Mouse (Mus musculus) neural tube, embryonic 14.5 days (tissue): ENCODE measurements at regions not wholly inside any gene's neighbourhood (a gene's known extent, or its start where the extent isn't known, plus 50 kb on each side); places are given as distances from the start of the nearest gene placed in this dataset.

Source experiments
- ATAC-seq: fragments of 200-750 bp; cut with Nextera tagmentation; 2 replicates; pipeline ENCODE4 v1.8.0; 2017; ENCODE audit warnings: low read depth, mild to moderate bottlenecking, moderate TSS enrichment, moderate library complexity
- H3K27ac ChIP-seq: fragments of 300-500 bp; sonication (generic); 2 replicates; pipeline ENCODE4 v1.5.1; 2014; ENCODE audit warnings: low read depth, mild to moderate bottlenecking, control low read depth, low read length, moderate library complexity, mixed read lengths
- H3K27me3 ChIP-seq: fragments of 300-500 bp; sonication (generic); 2 replicates; pipeline ENCODE4 v1.6.1; 2014; ENCODE audit warnings: low read length; ENCODE audit not compliant: control insufficient read depth, insufficient read depth
- H3K36me3 ChIP-seq: fragments of 300-500 bp; sonication (generic); 2 replicates; pipeline ENCODE4 v1.6.1; 2014; ENCODE audit warnings: low read length, mixed read lengths; ENCODE audit not compliant: control insufficient read depth, insufficient read depth
- H3K4me1 ChIP-seq: fragments of 300-500 bp; sonication (generic); 2 replicates; pipeline ENCODE4 v1.6.1; 2014; ENCODE audit warnings: low read length; ENCODE audit not compliant: control insufficient read depth, insufficient read depth
- H3K4me2 ChIP-seq: fragments of 300-500 bp; sonication (generic); 2 replicates; pipeline ENCODE4 v1.6.1; 2014; ENCODE audit warnings: mild to moderate bottlenecking, low read depth, low read length, control low read depth
- H3K4me3 ChIP-seq: fragments of 300-500 bp; sonication (generic); 2 replicates; pipeline ENCODE4 v1.5.1; 2014; ENCODE audit warnings: low read depth, low read length, control low read depth, mixed read lengths
- H3K9ac ChIP-seq: fragments of 300-500 bp; sonication (generic); replicated peaks from 2 replicates; pipeline ENCODE4 v1.6.1; 2014; ENCODE audit warnings: low read depth, mild to moderate bottlenecking, control low read depth, low read length, mixed read lengths
- H3K9me3 ChIP-seq: fragments of 300-500 bp; sonication (generic); 2 replicates; pipeline ENCODE4 v1.6.1; 2016; ENCODE audit warnings: low read length; ENCODE audit not compliant: control insufficient read depth
- WGBS: fragments of 180-500 bp; shearing (Covaris S2); extraction: QIAGEN DNeasy Blood & Tissue Kit; methylation state at CpG from one replicate; pipeline ENCODE4 v1.1.7; 2014; 5-methylcytosine and 5-hydroxymethylcytosine counted together

DNA sequence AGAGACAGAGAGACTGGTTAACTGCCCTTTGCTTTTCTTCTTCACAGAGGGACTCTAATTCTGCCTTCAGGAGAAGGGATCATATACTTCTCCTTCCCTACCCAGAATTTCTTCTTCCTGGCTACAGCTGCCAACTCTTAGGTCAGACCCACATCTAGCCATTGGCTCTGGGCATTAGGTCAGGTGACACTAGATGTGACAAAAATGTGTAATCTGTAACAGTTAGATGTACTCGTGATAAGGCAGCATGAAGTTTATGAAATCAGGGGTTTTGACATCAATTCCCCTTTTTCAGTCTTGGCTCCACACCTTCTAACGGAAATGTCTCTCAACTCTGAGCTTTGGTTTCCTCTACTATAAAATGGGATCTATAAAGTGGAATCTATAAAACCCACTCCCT, 428.4 kb downstream of the Bmper start:
- ATAC-seq: no peak
- H3K4me3 ChIP-seq: no peak overlapping the region
- H3K4me2 ChIP-seq: no peak overlapping the region
- no peak overlapping the region for H3K9ac ChIP-seq
- no peak overlapping the region for H3K27ac ChIP-seq
- H3K9me3 ChIP-seq: no peaks in the 10 kb centered on the region
- no peaks in the 10 kb centered on the region for H3K36me3 ChIP-seq
- WGBS: 85% methylated on average over 2 of the region's 2 CpGs
- no peaks in the 10 kb centered on the region for H3K27me3 ChIP-seq
- no peaks in the 10 kb centered on the region for H3K4me1 ChIP-seq

DNA sequence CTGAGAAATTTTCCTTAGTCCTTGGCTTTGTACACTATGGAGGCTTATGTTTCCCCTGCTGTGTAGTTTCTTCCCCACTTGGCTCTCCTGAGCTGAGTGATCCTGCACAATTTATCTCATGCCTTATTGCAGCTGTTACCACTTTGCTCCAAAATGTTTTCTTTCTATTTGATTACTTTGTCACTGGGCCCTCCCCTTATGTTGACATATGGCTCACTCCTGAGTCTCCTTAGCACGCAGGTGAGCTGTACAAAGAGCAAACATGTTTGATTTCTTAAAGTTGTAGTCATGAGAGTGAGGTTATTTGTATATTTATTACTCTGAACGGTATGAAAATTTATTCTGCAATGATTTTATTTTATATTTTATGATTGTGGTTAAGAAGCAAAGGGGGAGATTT, 430.2 kb downstream of the Bmper start:
- 63% methylated on average over 2 of the region's 2 CpGs for WGBS
- H3K4me3 ChIP-seq: no peak overlapping the region
- no peaks in the 10 kb centered on the region for H3K27me3 ChIP-seq
- no peaks in the 10 kb centered on the region for H3K36me3 ChIP-seq
- no peak overlapping the region for H3K9ac ChIP-seq
- H3K4me1 ChIP-seq: no peaks in the 10 kb centered on the region
- no peak overlapping the region for H3K4me2 ChIP-seq
- no peaks in the 10 kb centered on the region for H3K9me3 ChIP-seq
- no peak for ATAC-seq
- no peak overlapping the region for H3K27ac ChIP-seq

DNA sequence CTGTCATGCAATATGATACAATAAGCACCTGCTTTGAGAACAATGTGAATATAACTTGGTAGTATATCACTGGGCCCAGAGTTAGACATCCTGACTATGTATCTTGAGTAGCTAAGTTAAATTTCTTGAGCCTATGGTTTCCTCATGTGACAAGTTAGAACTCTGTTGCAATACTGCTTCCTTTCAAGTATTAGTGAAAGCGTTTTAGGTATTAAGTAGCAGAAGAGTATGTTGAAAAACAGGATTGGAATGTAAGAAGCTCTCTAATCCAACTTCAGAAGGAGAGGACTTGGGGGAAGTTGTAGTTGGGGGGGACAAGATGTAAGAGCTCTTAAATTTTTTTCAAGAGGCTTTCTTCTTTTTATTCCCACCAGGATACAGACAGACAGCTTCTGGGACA, 431.9 kb downstream of the Bmper start:
- no peak for ATAC-seq
- Histone ChIP-seq H3K27me3 (no peaks in the 10 kb centered on the region), H3K4me3 (no peak overlapping the region), H3K9ac (no peak overlapping the region), H3K9me3 (no peaks in the 10 kb centered on the region), H3K4me1 (no peaks in the 10 kb centered on the region), H3K27ac (no peak overlapping the region), H3K36me3 (no peaks in the 10 kb centered on the region), H3K4me2 (no peak overlapping the region)
- WGBS: 89% methylated on average over 1 of the region's 1 CpGs

DNA sequence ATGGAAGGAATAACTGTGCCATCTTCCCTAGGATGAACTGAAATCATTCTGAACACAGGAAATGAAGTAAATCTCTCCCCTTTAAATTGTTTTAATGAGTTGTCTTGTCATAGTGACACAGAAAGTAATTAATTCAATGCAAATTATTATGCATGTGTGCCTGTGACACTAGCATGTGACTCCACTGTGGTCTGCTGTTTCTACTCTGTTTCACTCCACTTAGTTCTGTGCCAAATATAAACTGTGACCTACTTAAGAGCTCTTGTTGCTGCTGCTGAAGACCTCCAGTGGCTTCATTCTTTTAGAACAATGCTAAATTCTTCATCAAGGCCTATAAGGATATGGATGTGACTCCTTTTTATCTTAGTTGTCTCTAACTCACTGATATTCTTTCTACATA, 431.8 kb upstream of the Npsr1 start:
- H3K4me3 ChIP-seq: no peak overlapping the region
- H3K4me2 ChIP-seq: no peak overlapping the region
- no peak overlapping the region for H3K27ac ChIP-seq
- H3K4me1 ChIP-seq: no peaks in the 10 kb centered on the region
- no peak for ATAC-seq
- no peaks in the 10 kb centered on the region for H3K27me3 ChIP-seq
- H3K36me3 ChIP-seq: no peaks in the 10 kb centered on the region
- no peak overlapping the region for H3K9ac ChIP-seq
- H3K9me3 ChIP-seq: no peaks in the 10 kb centered on the region

DNA sequence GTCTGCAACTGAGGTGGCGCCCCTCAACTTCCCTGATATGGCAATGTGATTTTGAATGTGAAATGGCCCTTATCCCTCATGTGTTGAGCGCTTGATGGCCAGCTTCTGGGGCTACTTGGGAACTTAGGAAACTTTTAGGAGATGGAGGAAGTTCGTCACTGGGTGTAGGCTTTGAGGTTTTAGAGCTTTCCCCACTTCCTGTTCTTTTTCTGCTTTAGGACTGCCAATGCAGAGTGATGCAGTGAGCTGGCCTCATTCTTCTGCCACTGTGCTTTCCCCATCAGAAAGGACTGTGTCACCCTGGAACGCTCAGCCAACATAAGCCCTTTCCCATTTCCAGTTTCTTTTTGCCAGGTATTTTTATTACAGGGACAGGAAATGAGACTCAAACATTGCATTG, 428.6 kb upstream of the Npsr1 start:
- no peaks in the 10 kb centered on the region for H3K4me1 ChIP-seq
- no peak overlapping the region for H3K9ac ChIP-seq
- H3K36me3 ChIP-seq: no peaks in the 10 kb centered on the region
- no peak overlapping the region for H3K27ac ChIP-seq
- H3K4me2 ChIP-seq: no peak overlapping the region
- H3K4me3 ChIP-seq: no peak overlapping the region
- WGBS: 91% methylated on average over 4 of the region's 4 CpGs
- no peaks in the 10 kb centered on the region for H3K27me3 ChIP-seq
- no peaks in the 10 kb centered on the region for H3K9me3 ChIP-seq
- ATAC-seq: no peak

DNA sequence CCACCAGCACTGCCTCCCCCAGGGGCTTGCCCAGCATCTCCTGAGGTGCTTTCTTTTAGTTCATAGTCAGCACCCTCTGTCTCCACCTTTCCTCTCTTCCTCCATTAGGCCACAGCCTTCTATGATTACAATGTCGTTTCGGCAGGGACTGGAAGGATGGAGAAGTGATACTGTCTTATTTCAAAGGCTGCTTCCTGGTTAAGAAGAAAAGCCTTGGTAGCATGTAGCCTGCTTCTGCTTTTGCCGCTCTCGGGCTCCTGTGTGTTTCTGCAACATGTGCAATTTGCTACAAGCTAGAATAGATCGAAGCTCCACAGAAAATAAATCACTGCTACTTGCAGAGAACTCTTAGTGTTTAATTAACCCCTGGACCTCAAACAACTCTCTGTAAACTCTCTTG, 427.2 kb upstream of the Npsr1 start:
- no peak overlapping the region for H3K9ac ChIP-seq
- no peak overlapping the region for H3K4me2 ChIP-seq
- no peak for ATAC-seq
- H3K4me3 ChIP-seq: no peak overlapping the region
- H3K27ac ChIP-seq: no peak overlapping the region
- whole genome bisulfite sequencing: 28% methylated on average over 5 of the region's 5 CpGs
- H3K9me3 ChIP-seq: no peaks in the 10 kb centered on the region
- H3K36me3 ChIP-seq: no peaks in the 10 kb centered on the region
- no peaks in the 10 kb centered on the region for H3K27me3 ChIP-seq
- H3K4me1 ChIP-seq: no peaks in the 10 kb centered on the region

DNA sequence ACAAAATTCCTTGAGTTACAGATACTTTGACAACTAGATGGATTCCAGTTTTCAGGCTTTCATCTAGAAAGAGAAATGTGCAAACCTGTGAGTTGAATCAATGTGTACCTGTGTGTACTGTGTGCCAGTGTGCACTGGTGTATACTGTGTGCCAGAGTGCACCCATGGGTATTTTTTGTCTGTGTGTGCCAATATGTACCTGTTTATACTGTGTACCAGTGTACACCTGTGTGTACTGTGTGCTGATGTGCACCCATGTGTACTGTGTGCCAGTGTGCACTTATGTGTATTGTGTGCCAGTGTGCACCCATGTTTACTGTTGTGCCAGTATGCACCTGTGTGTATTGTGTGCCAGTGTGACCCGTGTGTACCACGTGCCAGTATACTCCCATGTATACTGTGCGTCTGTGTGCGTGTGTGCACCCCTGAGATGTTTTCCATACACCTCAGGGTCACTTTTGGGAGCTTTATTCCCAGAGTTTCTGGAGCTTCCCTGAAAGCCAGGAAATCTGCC, 424.4 kb upstream of the Npsr1 start:
- H3K36me3 ChIP-seq: no peaks in the 10 kb centered on the region
- WGBS: 95% methylated on average over 4 of the region's 4 CpGs
- no peaks in the 10 kb centered on the region for H3K4me1 ChIP-seq
- ATAC-seq: no peak
- no peak overlapping the region for H3K9ac ChIP-seq
- no peaks in the 10 kb centered on the region for H3K27me3 ChIP-seq
- no peak overlapping the region for H3K27ac ChIP-seq
- no peak overlapping the region for H3K4me3 ChIP-seq
- H3K4me2 ChIP-seq: no peak overlapping the region
- no peaks in the 10 kb centered on the region for H3K9me3 ChIP-seq

DNA sequence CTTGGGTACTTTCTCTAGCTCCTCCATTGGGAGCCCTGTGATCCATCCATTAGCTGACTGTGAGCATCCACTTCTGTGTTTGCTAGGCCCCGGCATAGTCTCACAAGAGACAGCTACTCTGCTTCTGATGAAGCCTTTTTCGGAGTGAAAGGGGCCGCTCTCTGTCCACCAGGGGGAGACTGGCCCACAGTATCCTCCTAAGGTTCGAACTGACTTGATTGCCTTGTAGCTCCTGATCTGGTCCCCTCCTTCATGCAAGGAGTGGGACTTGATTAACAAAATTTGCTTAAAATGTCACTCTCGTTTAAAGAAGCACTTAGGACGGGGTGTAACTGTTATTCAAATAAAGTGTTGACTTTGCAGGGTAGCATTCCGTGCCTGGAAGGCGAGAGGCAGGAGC, 423.0 kb upstream of the Npsr1 start:
- Histone ChIP-seq H3K4me3 (no peak overlapping the region), H3K36me3 (no peaks in the 10 kb centered on the region), H3K27ac (no peak overlapping the region), H3K9ac (no peak overlapping the region), H3K4me2 (no peak overlapping the region), H3K9me3 (no peaks in the 10 kb centered on the region), H3K4me1 (no peaks in the 10 kb centered on the region), H3K27me3 (no peaks in the 10 kb centered on the region)
- ATAC-seq: no peak
- WGBS: 46% methylated on average over 8 of the region's 8 CpGs

DNA sequence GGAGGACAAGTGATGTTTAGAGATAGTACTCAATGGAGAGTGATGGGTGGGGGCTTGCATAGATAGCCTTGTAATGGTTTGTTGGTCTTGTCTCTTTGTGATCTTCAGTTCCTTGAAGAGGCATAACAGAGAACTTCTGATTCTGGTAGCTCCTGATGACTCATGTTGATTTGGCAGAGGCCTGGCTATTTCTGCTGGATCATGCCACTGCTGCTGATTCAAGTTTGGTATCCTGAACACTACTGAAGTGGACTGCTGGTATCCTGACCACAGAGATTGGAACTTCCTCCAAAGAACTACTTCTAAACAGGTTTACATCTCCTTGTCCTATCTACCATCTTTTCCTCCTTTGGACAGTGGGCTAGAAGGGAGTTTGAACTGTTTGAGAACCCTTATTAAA, 408.3 kb upstream of the Npsr1 start:
- Histone ChIP-seq H3K4me3 (no peak overlapping the region), H3K9me3 (no peaks in the 10 kb centered on the region), H3K4me2 (no peak overlapping the region), H3K27me3 (no peaks in the 10 kb centered on the region), H3K27ac (no peak overlapping the region), H3K9ac (no peak overlapping the region), H3K36me3 (no peaks in the 10 kb centered on the region), H3K4me1 (no peaks in the 10 kb centered on the region)
- no peak for ATAC-seq
